Mouse (Mus musculus) bone marrow, adult 2 months (tissue): ENCODE measurements at regions not wholly inside any gene's neighbourhood (a gene's known extent, or its start where the extent isn't known, plus 50 kb on each side); places are given as distances from the start of the nearest gene placed in this dataset.

Experiments
- H3K27ac ChIP-seq: fragments of 200-500 bp; 2 replicates; pipeline ENCODE4 v1.5.1; 2012; ENCODE audit warnings: low read depth, mild to moderate bottlenecking, control low read depth, inconsistent platforms, low read length; ENCODE audit not compliant: control insufficient read depth, poor library complexity, insufficient read depth
- H3K4me1 ChIP-seq: fragments of 200-500 bp; 2 replicates; pipeline ENCODE4 v1.6.1; 2011; ENCODE audit warnings: low read length; ENCODE audit not compliant: control insufficient read depth, insufficient read depth
- H3K4me3 ChIP-seq: fragments of 200-500 bp; replicated peaks from 2 replicates; pipeline ENCODE3; 2011; ENCODE audit warnings: mild to moderate bottlenecking, low read depth, low read length, control low read depth; ENCODE audit not compliant: control insufficient read depth
- CTCF ChIP-seq: fragments of 200-500 bp; IDR thresholded peaks from 2 replicates; pipeline ENCODE4 v1.5.1; 2011; ENCODE audit warnings: low read length, control low read depth; ENCODE audit not compliant: control insufficient read depth, insufficient read depth
- POLR2A ChIP-seq: fragments of 200-500 bp; IDR thresholded peaks from 2 replicates; pipeline ENCODE4 v1.6.1; 2011; ENCODE audit warnings: low read depth, mild to moderate bottlenecking, control low read depth, low read length, borderline replicate concordance; ENCODE audit not compliant: control insufficient read depth
- WGBS: fragments of 180-500 bp; shearing (Covaris S2); methylation state at CpG from one replicate; pipeline ENCODE4 v1.1.7; 2018; 5-methylcytosine and 5-hydroxymethylcytosine counted together

DNA sequence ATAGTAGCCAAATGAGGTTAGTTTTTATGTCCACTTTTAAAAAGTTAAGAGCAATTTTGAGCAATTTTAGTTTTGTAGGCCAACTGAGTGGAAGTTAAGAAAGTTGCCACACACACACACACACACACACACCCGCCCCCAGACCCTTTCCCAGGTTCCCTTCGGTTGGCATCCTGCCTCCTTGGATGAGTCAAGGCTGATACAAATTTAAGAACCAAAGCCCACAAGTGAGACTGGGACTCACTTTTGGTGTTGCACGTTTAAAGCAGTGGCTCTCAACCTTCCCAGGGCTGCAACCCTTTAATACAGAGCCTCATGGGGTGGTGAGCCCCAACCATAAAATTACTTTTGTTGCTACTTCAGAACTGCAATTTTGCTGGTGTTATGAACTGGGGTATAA is 70.4 kb downstream of the Tmem30b start:
- H3K27ac ChIP-seq, result no peak overlapping the region
- TF ChIP-seq POLR2A (no peak), CTCF (no peak)
- no peak overlapping the region for H3K4me3 ChIP-seq
- WGBS, result 55% methylated on average over 3 of the region's 3 CpGs
- H3K4me1 ChIP-seq, result no peaks in the 10 kb centered on the region

DNA sequence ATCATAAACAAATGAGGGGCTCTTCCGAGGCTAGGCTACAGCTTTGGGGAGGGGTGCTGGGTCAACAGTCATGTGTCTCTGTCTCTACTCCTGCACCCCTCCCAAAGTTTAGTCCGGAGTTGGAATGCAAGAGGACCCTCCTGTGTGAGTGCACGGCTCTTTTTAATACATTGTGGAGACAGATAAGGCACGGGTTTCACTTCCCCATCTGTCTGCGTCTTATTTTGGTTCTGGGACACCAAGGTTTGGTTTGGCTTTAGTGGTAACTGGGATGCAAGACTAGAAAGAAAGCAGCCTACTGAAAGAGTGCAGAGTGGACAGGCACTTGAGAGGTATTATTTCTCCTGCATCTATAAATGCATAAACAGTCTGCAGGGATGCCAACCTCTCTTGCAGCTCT is 71.2 kb downstream of the Tmem30b start:
- Histone ChIP-seq H3K4me1 (no peaks in the 10 kb centered on the region), H3K4me3 (no peak overlapping the region), H3K27ac (no peak overlapping the region)
- TF ChIP-seq POLR2A, result no peak
- TF ChIP-seq CTCF, result no peak
- 7% methylated on average over 5 of the region's 5 CpGs for whole genome bisulfite sequencing

DNA sequence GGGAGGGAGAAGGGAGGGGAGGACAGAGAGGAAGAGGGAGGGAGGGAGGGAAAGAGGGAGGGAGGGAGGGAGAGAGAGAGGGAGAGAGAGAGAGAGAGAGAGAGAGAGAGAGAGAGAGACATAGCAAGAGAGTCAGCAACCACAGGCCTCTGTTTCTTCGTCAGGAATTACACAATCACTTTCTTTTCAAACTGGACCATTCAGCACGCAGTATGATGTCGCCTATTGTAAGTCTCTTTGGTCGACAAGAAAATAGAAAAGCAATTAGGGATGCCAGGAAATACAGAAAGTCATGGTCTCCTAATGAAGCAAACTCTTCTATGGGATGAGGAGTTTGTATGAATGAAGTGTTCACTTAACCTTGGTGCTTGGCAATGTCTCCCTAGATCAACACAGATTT is 73.1 kb downstream of the Tmem30b start:
- Histone ChIP-seq H3K27ac (no peak overlapping the region), H3K4me3 (no peak overlapping the region), H3K4me1 (no peaks in the 10 kb centered on the region)
- WGBS, result 41% methylated on average over 4 of the region's 4 CpGs
- TF ChIP-seq CTCF (no peak), POLR2A (no peak)

DNA sequence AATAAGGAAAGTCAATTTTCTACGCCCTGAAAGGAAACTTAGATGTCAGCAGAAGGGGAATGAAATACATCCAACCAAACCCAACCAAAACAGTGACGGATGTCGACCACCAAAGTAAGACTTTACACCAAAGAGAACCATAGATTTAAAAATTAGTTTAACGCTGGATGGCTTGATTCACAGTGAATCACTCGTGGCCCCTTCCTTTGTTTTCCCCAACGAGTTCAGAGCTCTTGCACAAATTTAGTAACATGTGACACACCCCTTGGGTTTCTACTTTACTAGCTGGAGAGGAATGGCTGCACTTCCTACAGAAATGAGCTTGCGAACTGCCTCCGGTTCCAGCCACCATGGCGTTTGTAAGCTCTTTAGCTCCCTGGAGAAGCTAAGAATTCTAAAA is 74.2 kb downstream of the Tmem30b start:
- Histone ChIP-seq H3K27ac (no peak overlapping the region), H3K4me3 (no peak overlapping the region), H3K4me1 (no peaks in the 10 kb centered on the region)
- WGBS, result 56% methylated on average over 9 of the region's 9 CpGs
- no peak for TF ChIP-seq POLR2A

DNA sequence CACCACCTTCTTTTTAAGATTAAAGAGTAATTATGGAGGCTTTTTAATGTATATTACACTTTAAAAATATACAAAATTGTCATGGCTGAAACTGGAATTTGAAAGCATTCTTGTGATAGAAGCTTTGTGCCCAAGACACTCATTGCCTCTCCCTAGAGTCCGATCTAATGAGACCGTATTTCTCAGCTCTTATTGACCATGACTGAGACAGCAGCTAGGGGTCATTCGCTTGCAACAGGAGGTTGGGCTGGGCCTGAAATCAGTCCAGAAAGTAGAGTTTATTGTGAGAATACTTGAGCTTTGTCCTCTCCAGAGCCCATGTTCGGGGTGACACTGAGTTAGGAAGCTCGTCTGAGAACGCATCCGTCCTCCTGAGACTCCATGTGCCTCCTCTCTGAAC is 79.7 kb downstream of the Tmem30b start:
- 80% methylated on average over 7 of the region's 7 CpGs for WGBS
- H3K4me3 ChIP-seq, result no peak overlapping the region
- TF ChIP-seq POLR2A (no peak), CTCF (no peak)
- H3K27ac ChIP-seq, result no peak overlapping the region
- no peaks in the 10 kb centered on the region for H3K4me1 ChIP-seq

DNA sequence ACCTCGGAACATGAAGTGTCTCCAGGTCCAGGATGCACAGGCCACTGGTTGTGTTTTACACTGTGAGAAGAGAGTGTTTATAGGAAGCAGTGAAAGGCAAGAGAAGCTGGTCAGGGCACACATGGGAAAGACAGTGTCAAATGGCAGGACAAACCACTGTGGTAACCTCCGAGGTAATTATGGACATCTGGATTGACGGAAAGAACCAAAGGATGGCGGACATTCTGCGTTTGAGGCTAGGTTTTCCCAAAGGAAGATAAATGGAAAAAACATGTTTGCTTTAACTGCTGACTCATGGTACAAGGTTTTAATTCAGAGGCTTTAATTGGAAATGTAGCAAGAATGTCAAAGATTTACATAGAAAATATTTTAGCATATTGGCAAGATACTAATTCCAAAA is 80.2 kb downstream of the Tmem30b start:
- no peak overlapping the region for H3K27ac ChIP-seq
- TF ChIP-seq CTCF (no peak), POLR2A (no peak)
- H3K4me3 ChIP-seq, result no peak overlapping the region
- 87% methylated on average over 5 of the region's 5 CpGs for WGBS
- no peaks in the 10 kb centered on the region for H3K4me1 ChIP-seq

DNA sequence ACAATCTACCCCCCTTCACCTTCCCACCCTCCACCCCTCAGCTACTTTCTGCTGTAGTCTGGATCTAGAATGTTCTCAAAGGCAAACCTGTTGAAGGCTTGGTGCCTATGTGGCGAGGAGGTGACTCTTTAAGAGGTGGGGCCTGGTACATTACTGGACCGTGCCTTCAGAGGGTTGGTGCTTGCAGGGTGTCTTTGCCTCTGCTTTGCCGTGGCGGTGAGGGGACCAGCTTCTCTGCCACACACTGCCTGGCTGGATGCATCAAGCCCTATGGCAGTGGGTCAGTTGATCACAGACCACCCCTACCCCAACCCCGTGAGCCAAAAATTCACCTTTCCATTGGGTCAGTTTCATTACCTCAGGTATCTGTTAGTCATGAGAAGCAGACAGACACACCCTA is 81.9 kb downstream of the Tmem30b start:
- no peak overlapping the region for H3K4me3 ChIP-seq
- H3K4me1 ChIP-seq, result no peaks in the 10 kb centered on the region
- no peak overlapping the region for H3K27ac ChIP-seq
- TF ChIP-seq POLR2A (no peak), CTCF (no peak)
- WGBS, result 82% methylated on average over 5 of the region's 5 CpGs

DNA sequence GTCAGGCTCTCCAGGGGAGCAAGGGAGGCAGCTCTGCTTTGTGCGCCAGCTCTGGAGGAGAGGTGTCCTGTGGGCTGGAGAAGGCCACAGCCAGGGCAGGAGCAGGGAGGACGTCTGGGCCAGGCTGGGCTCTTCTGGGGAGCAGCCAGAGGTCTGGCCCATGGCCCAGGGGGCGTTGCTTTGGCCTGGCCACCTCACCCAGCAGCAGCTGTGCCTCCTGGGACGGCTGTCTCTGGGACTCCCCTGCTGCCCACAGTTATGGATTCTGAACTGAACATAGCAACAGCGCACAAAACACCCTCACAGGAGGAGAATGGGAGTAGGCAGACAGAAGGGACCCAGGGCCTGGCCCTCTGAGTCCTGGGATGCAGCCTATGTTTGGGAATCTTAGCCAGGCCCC is 84.1 kb downstream of the Tmem30b start:
- H3K27ac ChIP-seq, result no peak overlapping the region; the same call in 1 of the 2 replicates
- no peaks in the 10 kb centered on the region for H3K4me1 ChIP-seq
- WGBS, result 53% methylated on average over 5 of the region's 5 CpGs

DNA sequence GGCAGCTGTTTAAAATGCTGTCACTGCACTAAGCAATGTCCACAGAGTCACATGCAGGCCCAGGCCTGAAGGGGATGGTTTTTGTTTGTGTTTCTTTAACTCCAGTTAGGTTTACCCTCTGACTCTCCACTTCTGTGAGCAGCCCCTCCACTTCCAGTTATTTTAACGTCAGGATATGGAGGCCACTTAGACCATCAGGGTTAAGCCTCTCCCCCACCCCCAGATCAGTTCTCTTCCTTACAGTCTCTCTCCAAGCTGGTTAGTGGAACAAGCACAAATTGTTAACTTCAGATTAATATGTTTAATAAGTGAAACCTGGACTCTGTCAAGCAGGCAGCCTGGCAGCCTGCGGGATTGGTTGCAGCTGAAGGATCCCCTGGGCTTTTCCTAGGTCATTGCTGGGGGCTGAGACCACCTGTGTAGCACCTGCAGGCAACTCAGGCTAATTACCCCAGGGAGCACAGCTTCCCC is 85.9 kb downstream of the Tmem30b start:
- H3K27ac ChIP-seq, result no peak overlapping the region
- no peaks in the 10 kb centered on the region for H3K4me1 ChIP-seq
- WGBS, result 78% methylated on average over 2 of the region's 2 CpGs
- no peak for TF ChIP-seq CTCF
- TF ChIP-seq POLR2A, result no peak
- H3K4me3 ChIP-seq, result no peak overlapping the region

More for the DNA sequence above, 84.1 kb downstream of the Tmem30b start:
- H3K4me3 ChIP-seq, result no peak overlapping the region
- TF ChIP-seq CTCF (no peak), POLR2A (no peak)
